Mouse (Mus musculus) induced T-regulatory cell, adult 2 months (primary cell): ENCODE results near the gene Kif2a.
"Not testable (repeated sequence)": the region's sequence is repeated elsewhere in the genome, so short reads cannot be mapped to it uniquely, and the experiment has no call there.

Experiments used
- DNase-seq: peaks from one replicate; pipeline ENCODE4 v3.0.0-alpha.2; 2012; ENCODE audit warnings: low read depth

Kif2a gene

GRCm38 (mm10) chr13:106936256-106937137, 85.4 kb downstream of the Kif2a start, which contains the start of gene Ipo11:
Ipo11 (minus strand) TSS chr13:106936958.
- DNase-seq = peak; percentile 97

DNA sequence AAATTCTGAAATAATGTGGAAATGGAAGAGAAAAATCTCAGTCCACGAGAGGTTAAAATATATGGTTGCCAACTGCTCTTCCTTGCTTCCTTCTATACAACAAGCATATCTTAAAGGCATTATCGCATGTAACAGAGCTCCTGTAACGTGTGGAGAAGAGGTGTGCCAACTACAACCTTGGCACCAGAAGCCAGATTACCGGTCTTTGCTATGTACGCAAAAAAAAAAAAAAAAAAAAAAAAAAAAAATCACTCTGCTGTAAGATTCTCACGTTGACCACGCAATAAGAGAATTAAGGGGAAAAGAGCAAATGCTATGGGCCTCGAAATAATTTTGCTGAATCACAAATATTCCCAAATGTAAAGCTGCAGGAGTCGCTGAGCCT, 86.1 kb downstream of the Kif2a start:
- no peak for DNase-seq

DNA sequence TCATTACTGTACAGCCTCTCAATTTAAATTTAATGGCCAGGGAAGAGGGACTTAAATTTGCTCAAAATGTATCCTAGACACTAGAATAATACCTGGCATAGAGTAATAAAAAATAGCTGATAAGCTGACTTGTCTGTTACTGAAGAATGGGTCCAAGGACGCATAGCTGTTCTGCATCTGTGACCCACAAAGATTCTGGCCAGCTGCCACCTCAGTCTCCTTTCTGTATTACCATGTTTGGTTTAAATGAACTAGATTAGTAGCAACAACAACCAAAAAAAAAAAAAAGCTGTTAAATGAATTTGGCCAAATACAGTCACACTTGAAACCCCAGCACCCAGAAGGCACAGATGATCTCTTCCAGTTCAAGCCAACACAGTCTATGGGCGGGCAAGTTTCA, 92.7 kb downstream of the Kif2a start:
- no peak for DNase-seq

DNA sequence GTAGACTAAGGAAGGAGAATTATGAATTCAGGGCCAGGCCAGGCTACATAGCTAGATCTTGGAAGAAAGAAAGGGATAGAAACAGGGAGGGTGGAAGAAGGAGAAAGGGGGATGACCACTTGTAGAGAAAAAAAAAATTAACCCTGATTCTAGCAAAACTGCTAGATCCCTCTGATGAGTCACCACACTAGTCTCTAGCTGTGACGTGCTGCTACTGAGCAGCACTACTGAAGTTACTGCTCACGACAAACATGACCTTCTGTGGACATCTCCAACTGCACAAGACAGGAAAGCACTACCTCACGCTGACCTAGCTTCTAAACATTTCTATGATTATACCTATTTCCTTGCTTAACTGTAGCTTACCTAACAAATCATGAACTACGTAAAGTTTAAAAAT, 93.6 kb downstream of the Kif2a start:
- no peak for DNase-seq

DNA sequence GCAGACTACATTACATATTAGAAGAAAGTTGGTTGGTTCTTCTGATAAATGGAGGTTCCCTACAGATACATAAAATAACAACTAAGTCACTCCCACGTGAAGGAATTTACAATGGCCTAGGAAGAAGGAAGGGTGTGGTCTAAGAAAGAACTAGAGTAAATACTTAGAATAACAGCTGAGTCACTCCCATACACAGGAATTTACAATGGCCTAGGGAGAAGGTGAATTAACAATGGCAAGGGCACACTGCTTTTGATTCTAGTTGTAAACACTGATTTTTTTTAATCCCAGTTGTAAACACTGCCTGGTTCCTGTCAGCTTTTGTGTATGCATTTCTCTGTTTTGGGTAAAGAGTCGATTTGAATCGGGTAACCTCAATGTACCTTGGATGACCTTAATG, 96.0 kb downstream of the Kif2a start:
- DNase-seq = not testable (repeated sequence)

- DNase-seq = peak; percentile 69
Measured at GRCm38 (mm10) chr13:106918322-106919050, 103.4 kb downstream of the Kif2a start.

DNA sequence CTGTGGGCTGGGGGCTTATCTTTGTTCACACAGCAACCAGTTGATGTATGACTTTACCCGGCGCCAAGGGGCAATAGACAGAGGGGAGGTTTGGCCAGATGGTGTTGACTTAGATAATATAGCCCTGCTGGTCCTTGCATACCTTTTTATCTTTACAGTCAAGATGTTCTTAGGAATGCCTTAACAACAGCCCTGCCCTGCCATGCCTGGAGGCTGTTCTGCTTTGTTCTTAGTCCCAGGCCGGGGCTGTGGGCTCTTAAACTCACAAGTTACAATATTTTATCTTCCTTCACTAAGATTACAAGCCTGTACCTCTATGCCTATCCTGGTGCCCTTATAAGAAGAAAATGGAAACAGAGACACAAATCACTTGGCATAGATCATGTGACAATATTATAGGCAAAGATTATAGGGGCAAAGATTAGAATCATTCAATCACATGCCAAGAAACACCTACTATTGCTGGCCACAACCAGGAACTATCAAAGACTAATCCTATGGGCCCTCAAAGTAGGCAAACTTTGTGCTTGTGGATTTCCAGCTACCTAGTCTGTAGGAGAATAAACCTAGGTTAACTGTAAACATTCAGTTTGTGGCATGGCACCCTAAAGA, 108.7 kb downstream of the Kif2a start:
- no peak for DNase-seq

- DNase-seq = no peak
Measured at GRCm38 (mm10) chr13:106910096-106910495, 111.8 kb downstream of the Kif2a start.
